Mouse (Mus musculus) liver, adult (tissue): ENCODE data around the gene Stra6.

Experiments used
- GATA4 ChIP-seq: IDR thresholded peaks from 2 replicates; pipeline ENCODE4 v1.6.1; 2014; ENCODE audit warnings: mild to moderate bottlenecking, low read length; ENCODE audit not compliant: insufficient replicate concordance

Gene Stra6

DNA sequence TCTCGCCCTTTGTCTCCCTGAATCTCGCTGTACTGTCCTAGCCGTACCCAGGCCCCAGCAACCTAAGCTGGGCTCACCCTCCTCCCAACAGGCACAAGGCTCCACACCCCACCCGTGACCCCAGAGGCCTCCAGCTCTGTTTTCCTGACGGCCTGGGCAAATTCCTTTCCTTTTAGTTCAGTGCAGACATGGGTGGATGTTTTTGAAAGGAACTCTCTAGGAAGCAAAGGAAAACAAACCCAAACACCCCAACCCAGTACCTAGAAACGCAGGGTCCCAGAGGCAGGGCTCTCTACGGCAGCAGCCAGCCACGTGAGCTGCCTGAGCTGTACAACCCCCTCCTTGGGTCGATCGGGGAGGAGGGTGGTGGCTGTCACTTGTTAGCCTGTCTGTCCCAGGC, 21.2 kb upstream of the Stra6 start:
- no peak for TF ChIP-seq GATA4

DNA sequence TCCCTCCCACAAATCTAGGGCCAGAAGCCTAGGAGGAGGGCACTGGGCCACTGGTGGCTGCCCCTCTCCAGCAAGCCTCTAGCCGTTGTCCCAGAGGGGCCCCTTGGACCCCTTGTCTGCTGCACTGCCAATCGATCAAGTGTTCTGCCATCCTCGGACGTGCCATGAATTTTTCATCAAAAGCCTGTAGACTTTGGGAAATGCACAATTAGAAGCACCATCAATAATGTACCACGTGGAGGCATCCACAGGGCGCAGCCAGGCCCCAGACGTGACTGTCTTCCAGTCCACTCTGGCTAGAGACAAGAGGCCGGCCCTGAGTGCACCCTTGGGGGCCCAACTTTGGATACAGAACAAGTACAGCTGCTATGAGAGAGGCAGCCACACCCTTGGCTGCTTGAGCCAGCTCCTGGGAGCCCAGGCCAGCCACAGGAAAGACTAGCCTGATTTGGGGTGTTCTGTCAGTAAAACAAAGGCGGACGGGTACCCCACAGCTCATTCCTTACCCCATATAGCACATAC, 20.0 kb upstream of the Stra6 start:
- TF ChIP-seq GATA4 = no peak

DNA sequence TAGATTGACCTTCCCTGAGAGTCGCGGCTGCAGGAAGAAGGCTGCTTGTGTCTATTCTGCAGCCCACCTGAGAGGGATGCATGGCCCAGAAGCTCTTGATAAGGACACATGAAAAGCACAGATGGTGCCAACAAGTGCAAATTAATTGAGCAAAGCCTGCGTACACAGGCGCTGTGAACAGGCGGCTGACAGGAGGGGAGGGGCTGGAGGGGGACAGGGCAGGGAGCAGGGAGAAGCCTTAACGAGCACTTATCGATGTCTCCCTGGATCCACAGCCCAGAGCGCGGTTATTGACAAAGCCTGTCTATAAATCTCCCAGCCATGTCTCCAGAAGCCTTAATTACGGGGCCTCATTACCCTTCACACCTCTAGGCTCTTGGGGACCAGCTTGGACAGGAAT, 18.8 kb upstream of the Stra6 start:
- no peak for TF ChIP-seq GATA4

DNA sequence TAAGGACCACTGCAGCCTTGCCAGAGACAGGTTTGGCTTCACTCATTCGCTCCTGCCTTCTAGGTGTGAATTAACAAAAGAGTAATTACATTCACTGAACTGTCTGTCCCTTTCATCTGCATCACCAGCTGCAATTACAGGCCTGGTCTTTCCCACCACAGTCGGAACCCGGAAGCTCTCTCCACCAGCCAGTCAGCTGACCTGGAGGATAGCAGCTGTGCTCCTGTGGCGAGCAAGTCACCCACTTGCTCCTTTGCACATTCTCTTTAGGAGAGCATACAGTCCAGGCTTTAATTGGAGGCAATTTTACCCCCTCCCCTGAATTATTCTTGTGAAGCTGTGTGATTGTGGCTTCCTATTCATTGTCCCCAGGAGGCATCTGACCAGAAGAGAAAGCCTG, 17.9 kb upstream of the Stra6 start:
- TF ChIP-seq GATA4 = no peak

DNA sequence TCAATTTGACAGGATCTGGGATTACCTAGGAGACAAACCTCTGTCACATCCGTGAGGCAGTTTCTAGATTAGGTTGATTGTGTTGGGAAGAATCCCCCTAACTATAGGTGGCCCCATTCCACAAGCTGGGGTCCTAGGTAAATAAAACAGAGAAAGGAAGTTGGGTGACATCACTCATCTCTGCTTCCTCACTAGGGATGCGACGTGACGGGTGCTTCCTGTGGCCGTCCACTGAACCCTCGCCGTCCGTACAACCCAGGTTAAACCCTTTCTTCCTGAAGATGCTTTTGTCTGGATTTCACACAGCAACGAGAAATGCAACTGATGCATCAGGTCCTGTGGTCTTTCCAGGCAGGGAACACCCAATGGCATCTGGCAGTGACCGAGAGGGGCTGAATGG, 16.5 kb upstream of the Stra6 start:
- no peak for TF ChIP-seq GATA4

DNA sequence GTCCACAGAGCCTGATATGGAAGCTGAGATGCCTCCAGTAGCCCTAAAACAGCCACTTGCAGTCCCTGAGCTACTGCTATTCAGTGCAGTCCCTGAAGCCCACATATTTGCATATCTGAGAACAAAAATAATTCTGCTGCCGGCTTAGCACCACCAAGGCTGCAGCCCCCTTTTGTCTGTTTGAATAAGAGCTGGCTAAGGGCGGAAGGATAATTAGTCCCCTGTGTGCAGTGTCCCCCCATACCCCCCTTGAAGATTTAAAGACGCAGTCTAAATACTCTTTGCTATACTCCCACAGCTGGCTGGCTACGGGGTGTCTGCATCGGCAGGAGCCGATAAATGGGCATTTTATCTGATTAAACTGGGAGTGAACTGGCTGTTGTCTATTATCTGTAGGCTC, 15.0 kb upstream of the Stra6 start:
- no peak for TF ChIP-seq GATA4

DNA sequence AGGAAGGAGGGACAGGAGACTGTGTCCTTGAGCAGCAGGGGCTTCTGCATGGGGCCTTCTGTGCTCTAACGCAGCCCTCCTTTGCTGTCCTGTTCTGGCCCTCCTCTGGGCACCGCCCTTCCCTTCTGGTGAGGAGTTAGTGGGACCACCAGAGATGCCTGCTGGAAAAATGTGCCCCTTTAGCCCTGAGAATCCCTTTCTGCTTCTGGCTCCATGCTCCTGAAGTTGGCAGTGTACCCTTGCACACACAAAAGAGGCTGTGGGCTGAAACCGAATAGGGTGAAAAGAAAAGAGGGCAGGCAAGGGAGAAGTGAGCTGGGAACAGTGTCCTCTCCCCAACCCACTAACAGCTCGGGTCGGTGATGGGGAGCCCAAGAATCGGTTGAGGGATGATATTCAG, 14.4 kb upstream of the Stra6 start:
- no peak for TF ChIP-seq GATA4

DNA sequence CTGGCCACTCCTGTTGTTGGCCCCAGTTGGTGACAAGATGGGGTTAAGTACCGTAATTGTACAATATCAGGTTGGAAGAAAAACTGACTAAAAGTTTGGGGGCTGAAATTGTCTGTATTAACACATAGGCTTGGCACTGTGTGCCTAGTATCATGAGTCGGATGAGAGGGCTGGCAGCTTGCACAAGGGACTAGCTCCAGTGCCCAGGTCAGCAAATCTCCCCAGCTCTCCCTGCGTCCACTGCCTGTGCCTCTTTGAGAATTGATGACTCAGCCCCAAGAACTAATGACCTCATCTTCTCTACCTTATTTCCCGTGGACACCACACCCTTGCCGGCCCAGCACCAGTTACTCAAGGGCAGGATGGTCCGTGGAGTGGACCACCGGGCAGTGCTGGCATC, 13.7 kb upstream of the Stra6 start:
- no peak for TF ChIP-seq GATA4

DNA sequence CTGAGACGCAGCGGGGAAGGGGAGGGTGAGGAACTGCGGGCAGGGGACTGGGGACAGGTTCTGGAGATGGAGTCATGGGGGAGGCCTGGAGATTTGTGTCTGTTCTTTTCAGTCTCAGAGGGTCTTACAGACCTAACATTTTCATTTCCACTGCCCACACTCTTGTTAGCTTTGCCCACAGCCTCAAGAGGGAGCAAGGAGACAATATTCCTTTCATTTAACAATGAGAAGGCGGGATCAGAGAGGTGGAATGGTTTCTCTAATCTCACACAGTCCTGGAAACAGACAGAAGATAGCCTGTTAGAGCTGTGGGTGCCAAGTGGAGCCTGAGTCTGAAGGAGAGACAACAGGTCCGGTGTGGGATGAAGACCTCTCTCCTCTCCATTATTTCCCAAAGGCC, 11.7 kb upstream of the Stra6 start:
- no peak for TF ChIP-seq GATA4

DNA sequence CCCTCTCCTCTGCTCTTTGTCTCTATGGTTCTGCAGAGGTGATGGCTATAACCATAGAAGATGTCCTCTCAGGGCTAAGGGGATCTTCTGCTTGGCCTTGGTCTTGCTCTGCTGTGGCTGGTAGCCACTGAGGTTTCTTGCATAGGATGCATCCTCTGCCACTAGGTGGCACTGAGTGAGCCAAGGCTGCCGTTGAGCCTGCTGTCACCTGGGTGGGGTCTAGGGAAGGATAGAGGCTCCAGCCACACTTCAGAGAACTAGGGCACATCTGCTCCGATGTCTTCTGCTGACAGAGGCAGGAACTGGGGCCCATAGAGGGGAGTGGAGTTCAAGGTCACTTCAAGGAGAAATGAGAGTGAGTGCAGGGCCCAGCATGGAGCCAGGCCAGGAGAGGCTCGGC, 10.5 kb upstream of the Stra6 start:
- TF ChIP-seq GATA4 = no peak

DNA sequence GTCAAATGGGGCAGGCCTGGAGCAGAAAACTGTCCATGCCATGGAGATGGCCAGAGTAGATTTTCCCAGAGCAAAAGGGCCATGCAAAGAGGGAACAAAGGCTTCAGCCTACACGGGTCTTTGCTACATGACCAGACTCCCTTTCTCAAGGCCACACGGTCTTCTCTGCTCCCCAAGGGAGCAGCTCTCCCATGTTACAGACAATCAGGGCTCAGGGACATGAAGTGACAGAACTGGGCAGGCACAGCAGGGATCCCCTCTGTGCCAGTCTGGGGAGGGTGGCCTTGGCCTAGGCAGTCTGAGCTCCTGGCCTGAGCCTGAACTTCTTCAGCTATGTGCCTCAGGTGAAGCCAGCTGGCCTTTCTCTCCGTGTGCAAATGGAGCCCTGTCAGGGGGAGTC, 10.0 kb upstream of the Stra6 start:
- no peak for TF ChIP-seq GATA4

DNA sequence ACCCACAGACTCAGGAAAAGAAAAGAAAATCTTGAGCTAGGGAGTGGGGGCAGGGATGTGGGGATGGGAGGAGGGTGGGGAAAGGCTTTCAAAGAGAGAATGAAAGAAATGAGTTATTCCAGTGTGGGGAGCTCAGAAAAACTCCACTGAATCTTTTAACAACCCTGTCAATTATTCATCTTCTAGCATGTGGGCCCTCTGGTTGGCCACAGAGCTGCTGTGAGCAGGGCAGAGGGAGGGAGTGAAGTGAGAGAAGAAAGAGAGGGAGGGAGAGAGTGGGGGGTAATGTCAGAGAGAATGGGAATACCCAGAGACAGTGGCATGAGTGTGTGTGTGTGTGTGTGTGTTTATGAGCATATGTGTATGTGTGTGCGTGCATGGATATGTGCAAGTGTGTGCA, 9.6 kb upstream of the Stra6 start:
- TF ChIP-seq GATA4 = no peak

DNA sequence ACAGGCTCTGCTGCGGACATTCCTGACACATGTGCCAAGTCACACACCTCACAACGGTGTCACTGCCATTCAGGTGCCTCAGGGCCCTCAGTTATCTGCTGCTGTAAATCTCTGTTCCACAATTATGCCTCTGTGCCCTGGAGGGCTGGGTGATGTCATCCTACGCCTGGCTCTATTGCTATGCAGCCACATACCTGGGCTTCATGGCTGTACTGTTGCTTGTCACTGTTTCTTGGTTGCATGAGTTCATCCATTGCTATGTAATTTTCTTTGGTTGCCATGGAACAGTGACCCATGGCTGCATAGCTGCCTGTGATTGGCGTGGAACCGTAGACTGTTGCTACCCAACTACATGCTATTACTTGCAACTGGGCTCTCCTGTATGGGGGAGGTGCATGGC, 7.9 kb upstream of the Stra6 start:
- TF ChIP-seq GATA4 = no peak

DNA sequence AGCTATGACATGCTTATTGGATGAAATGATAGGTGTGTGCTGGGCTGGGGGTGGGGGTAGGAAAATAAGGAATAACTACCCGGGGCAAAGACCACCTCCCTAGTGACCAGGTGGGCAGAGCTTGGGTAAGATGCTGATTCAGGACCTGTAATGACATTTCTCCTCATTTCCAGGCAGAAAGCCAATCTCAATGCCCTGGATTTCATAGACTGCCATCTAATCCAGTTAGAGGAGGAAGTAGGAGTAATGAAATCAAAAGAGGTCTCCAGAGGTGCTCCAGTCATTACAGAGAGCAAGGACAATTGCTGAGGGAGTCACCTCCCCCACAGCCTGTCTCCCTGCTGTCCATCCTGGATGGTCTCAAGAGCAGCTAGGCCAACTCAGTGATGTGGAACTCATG, 3.7 kb upstream of the Stra6 start:
- no peak for TF ChIP-seq GATA4

DNA sequence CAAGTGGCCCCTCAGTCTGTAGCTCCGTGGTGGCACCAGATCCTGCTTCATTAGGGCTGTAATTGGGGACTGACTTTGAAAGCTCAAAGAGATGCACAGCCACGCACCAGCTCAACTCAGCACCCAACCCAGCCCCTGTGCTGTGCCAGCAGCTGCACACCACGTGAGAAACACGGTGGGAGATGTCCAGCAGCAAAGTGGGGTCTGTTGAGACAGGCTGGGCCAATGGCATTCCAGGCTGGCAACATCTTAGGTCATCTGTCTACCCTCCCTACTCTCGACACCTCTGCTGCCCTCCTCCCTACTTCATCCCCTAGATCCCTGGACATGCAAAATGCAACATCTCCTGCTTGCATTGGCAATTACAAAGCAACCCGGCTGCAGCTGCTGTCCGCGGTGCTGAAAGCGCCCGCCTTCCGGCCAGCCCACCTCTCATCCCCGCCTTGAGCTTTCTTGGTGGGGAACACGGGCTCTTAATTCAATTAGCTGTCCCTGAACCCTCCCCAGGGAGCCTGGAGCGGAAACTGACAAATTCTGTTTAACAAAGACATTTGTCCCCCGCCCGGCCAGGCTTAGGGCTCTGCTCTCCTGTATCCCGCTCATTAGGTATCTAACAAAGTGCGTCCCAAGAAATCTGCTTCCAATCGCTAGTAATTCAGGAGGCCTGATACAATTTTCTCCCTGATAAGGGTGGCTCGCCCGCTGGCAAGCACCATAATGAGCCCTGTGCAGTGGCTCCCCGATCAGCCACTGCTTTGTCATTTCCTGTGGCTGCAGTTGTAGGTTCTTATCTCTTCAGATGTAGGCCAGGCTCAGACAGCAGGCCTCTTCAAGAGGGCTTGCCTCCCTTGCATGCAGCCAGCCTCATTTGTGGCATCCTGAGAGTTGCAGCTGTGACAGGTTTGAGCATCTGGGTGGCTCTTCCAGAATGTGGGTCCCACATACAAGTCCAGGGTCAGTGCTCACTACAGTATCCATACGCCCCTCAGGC, 2.6 kb upstream of the Stra6 start:
- no peak for TF ChIP-seq GATA4

DNA sequence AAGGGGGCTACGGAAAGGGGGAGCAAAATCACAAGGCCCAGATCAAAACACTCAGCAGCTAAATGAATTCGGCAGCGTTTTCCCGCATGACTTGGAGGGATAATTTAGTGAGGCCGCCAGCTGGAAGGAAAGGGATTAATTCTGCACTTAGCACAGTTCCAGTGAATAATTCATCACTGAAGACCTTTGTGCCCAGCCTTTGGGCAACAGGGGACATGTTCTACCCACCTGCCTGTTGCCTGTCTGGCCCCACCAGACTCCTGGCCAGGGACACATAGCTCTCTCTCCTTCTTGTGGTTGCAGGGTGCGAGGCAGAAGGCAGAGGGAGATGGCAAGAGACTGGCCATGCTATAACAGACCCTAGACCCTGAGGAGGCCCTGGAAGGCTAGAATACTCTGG, 1.9 kb downstream of the Stra6 start:
- no peak for TF ChIP-seq GATA4
